Mouse (Mus musculus): Measurements from ENCODE around the gene Gm8298.
"Not testable (repeated sequence)": the region's sequence is repeated elsewhere in the genome, so short reads cannot be mapped to it uniquely, and the experiment has no call there.

Gene Gm8298

DNA sequence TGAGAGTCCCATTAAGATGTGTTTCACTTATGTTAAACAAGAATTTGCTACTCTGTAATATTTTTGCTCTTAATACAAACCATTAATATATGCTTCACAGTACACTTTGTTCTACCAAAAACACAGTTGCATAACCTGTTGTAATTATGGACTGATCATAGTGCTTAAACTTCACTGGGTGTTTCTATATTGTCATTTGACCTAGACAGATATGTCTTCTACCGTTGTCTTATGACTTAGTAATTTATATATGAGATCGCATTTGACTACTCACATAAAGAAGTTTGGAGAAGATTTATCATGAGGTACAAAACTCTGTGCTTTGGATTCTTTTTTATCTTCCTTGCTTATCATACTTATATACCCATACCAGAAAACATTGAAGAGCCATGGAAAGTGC, at the start of gene Gm8298:
TSS of gene Gm8298 (plus strand) at position 301 of the 400 bp plus-strand sequence.
- no peak for DNase-seq (ENCODE audit: low spot score)

DNA sequence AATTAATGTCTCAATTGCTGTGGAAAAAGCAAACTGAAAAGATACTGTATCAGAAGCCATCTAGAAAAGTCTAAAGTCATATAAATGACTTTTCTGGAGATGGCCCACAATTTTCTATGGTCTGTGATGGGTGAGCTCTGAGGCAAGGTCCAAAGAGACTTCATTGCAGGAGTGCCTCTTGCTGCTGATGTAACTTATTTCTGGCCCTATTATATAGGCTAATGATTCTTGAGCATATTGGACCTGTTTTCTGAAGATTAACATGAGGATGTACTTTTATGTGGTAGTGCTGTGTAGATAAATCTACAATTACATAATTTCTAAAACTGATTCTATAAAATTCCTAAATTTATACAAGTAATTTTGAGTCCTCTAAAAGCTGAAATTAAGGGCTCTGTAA, 47.7 kb upstream of the Gm8298 start:
- no peak for DNase-seq (ENCODE audit: low spot score)

DNA sequence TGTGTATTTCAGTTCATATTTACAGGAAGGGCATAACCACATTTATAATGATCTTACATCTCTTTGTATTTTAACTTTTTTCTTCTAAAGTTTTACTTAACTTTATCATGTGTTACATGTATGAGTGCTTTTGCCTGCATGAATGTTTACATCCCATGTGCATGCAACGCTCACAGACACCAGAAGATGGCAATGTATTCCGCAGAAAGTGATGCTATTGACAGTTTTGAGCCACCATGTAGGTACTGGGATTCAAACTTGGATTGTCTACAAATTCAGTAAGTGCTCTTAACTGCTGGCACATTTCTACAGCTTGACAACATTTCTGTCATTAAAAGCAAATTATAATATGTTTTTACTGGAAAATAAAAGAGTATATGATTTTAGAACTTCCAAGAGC, 9.9 kb downstream of the Gm8298 start:
- peak; percentile 23 for DNase-seq (ENCODE audit: low spot score)

DNA sequence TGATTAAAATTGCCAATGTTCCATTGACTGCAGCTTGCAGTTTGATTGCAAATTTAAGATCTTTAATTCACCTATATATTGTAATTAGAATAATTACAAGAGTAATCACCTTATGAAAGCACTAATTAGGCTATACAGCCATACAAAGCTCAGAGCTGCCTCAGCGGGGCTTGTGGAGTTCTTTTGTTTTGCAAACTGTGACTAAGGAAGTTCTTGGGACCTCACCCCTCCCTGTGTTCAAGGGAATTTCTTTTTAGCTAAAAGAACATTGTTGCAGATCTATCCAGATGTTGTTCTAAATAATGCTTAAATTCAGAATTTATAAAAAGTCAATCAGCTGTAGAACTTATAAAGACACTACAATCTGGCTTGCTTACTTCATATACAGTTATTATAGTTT, 16.8 kb downstream of the Gm8298 start:
- not testable (repeated sequence) for DNase-seq (ENCODE audit: low spot score)

DNA sequence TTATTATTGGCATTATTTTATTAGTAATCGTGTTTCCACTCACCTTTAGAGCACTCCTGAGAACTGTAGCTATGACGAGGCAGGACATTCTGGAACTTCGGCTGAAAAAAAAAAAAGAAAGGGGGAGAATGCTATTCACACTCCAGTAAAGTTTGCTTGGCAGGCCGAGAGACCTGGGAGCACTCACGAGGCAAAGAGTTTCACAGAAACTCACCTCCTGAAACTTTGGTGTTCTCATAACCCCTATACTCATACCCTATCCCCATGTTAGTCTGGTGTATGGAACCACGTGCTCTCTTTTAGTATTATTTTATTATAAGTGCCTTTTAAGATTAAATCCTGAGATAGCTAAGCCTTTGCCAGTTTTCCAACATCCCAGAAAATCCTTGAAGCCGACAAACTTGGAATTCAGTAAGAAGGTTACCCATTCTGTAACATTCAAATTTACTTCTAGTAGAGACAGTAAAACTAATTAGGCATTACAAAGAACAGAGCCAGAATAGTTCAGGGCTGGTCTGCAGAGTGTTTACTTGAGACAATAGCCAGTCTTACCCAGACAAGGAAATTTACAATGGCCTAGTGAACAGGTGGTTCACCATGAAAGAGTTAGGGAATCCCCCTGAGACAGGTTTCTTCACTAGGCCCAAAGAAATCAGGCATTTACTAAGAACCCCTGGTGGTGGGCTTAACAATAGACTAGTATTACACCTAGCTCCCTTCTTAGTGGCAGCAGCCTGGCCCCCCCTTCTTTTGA, 19.1 kb downstream of the Gm8298 start:
- DNase-seq (ENCODE audit: low spot score), result not testable (repeated sequence)

DNA sequence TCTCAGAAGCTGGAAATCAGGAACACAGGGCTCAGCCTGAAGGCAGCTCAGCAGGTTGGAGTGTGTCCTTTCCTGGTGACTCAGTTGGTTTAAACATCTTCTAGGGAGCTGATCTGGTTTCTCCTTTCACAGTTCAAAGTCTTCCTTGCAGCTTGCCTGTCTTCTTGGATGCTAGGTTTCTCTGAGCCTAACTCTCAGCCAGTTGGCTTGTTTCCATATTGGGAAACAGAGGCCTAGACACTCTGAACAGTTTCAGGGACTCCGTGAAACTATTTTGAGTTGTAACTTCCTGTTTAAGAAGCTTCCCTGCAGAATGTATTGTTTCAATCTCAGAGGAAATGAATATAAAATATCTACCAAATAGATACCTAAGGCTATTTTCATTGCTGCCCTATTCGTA, 32.4 kb downstream of the Gm8298 start:
- DNase-seq (ENCODE audit: low spot score), result no peak

DNA sequence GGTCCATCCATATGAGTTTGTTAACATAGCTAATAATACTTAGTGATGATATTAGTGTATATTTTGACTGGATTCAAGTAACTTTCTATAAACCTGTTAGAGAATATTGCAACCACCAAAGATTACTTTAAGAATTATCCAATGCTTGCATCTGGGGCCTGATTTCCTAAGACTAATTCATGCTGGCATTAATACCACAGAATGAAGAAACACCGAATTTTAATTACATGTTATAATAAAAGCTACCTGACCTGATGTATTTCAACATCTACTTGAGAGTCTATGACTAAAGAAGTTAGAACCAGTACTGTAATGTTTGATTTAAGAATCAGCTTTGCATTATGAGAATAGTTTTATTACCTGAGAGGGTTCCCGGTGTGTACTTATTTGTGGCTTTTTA, 64.1 kb downstream of the Gm8298 start, which contains the start of gene C130079G13Rik:
TSS of gene C130079G13Rik (plus strand) at position 301 of the 400 bp plus-strand sequence.
- no peak for DNase-seq (ENCODE audit: low spot score)

Data from ovary, postnatal 36 days (tissue).